Mouse (Mus musculus): ENCODE results near the gene Syndig1. TPM values are rescaled to one million over a fixed set of nuclear protein-coding genes. Genes with fewer than 3 reads are reported as not detected.

Syndig1 gene
- polyA plus RNA-seq (2015; fragmentation: Nextera tagmentation; extraction: Ambion mirVana), result 39.7 and 57.3 TPM in 2 replicates

GRCm38 (mm10) chr2:149828911-149829310, at the start of gene Syndig1:
Syndig1 (plus strand) TSS chr2:149829211.

GRCm38 (mm10) chr2:149830536-149831458, 1.8 kb downstream of the Syndig1 start, which contains the start of gene C530025M09Rik:
C530025M09Rik (minus strand) TSS chr2:149831213.

Other genes starting within 250 kb of the Syndig1 start
- gene C530025M09Rik, start 2.0 kb downstream of the Syndig1 start, polyA plus RNA-seq (2015; fragmentation: Nextera tagmentation; extraction: Ambion mirVana), result 0.56 and 1.3 TPM in 2 replicates

Measured in urinary bladder, postnatal 0 days (tissue).